Mouse (Mus musculus) lung, embryonic 15.5 days (tissue): ENCODE results near the gene Bdkrb1. TPM values are rescaled to one million over a fixed set of nuclear protein-coding genes. Genes with fewer than 3 reads are reported as not detected.

Experiments
- ATAC-seq: fragments of 200-750 bp; cut with Nextera tagmentation; 2 replicates; pipeline ENCODE4 v1.8.0; 2017; ENCODE audit warnings: moderate number of reproducible peaks, borderline replicate concordance; ENCODE audit not compliant: low FRiP score, low TSS enrichment; ENCODE audit errors: extremely low read depth
- H3K27ac ChIP-seq: fragments of 300-500 bp; sonication (generic); 2 replicates; pipeline ENCODE4 v1.5.1; 2015; ENCODE audit warnings: moderate library complexity, mild to moderate bottlenecking, inconsistent platforms
- H3K27me3 ChIP-seq: fragments of 300-500 bp; sonication (generic); 2 replicates; pipeline ENCODE4 v1.6.1; 2015; ENCODE audit warnings: inconsistent platforms
- H3K36me3 ChIP-seq: fragments of 300-500 bp; sonication (generic); 2 replicates; pipeline ENCODE4 v1.6.1; 2015; ENCODE audit warnings: inconsistent platforms
- H3K4me1 ChIP-seq: fragments of 300-500 bp; sonication (generic); 2 replicates; pipeline ENCODE4 v1.6.1; 2015; ENCODE audit warnings: inconsistent platforms
- H3K4me2 ChIP-seq: fragments of 300-500 bp; sonication (generic); 2 replicates; pipeline ENCODE4 v1.6.1; 2015; ENCODE audit warnings: inconsistent platforms, mild to moderate bottlenecking, moderate library complexity
- H3K4me3 ChIP-seq: fragments of 300-500 bp; sonication (generic); 2 replicates; pipeline ENCODE4 v1.5.1; 2015; ENCODE audit warnings: mild to moderate bottlenecking, inconsistent platforms
- H3K9ac ChIP-seq: fragments of 300-500 bp; sonication (generic); 2 replicates; pipeline ENCODE4 v1.6.1; 2015; ENCODE audit warnings: inconsistent platforms
- H3K9me3 ChIP-seq: fragments of 300-500 bp; sonication (generic); 2 replicates; pipeline ENCODE4 v1.6.1; 2016; ENCODE audit warnings: inconsistent platforms
- WGBS: fragments of 180-500 bp; shearing (Covaris S2); methylation state at CpG from one replicate; pipeline ENCODE4 v1.1.7; 2015; 5-methylcytosine and 5-hydroxymethylcytosine counted together
- polyA plus RNA-seq: library from polyadenylated mRNA; unstranded; fragments of >200 nt; fragmentation: Nextera tagmentation; extraction: Ambion mirVana; gene quantifications from 2 replicates; pipeline ENCODE4 v1.2.1, GENCODE M21; 2015

Bdkrb1 gene
- polyA plus RNA-seq, 1 experiment from 2014 or later = 0.25 TPM

GRCm38 (mm10) chr12:105601586-105601985 lies 1.3 kb upstream of the Bdkrb1 start:
- Histone ChIP-seq H3K9me3 (no peaks in the 10 kb centered on the region), H3K27ac (no peak overlapping the region), H3K27me3 (no peaks in the 10 kb centered on the region), H3K4me1 (peaks cover 3% of the 10 kb centered on the region; the same call in 1 of the 2 replicates), H3K4me2 (no peak overlapping the region), H3K36me3 (no peaks in the 10 kb centered on the region), H3K9ac (no peak overlapping the region), H3K4me3 (no peak overlapping the region)
- WGBS = 53% methylated on average over 6 of the region's 6 CpGs
- ATAC-seq = no peak

GRCm38 (mm10) chr12:105603904-105604303 lies 1.0 kb downstream of the Bdkrb1 start:
- Histone ChIP-seq H3K27ac (no peak overlapping the region), H3K36me3 (no peaks in the 10 kb centered on the region), H3K27me3 (no peaks in the 10 kb centered on the region), H3K4me2 (no peak overlapping the region), H3K4me3 (no peak overlapping the region), H3K4me1 (peaks cover 3% of the 10 kb centered on the region; the same call in 1 of the 2 replicates), H3K9me3 (no peaks in the 10 kb centered on the region), H3K9ac (no peak overlapping the region)
- WGBS = 65% methylated on average over 11 of the region's 11 CpGs
- ATAC-seq = no peak

GRCm38 (mm10) chr12:105605212-105605611 lies 2.3 kb downstream of the Bdkrb1 start:
- Histone ChIP-seq H3K36me3 (no peaks in the 10 kb centered on the region), H3K4me1 (peaks cover 3% of the 10 kb centered on the region; the same call in 1 of the 2 replicates), H3K9ac (no peak overlapping the region), H3K27ac (no peak overlapping the region), H3K9me3 (no peaks in the 10 kb centered on the region), H3K4me3 (no peak overlapping the region), H3K4me2 (no peak overlapping the region), H3K27me3 (no peaks in the 10 kb centered on the region)
- ATAC-seq = no peak
- WGBS = 35% methylated on average over 8 of the region's 8 CpGs

GRCm38 (mm10) chr12:105606881-105607280 lies 4.0 kb downstream of the Bdkrb1 start:
- H3K27ac ChIP-seq = no peak overlapping the region
- no peak for ATAC-seq
- peaks cover 3% of the 10 kb centered on the region; the same call in 1 of the 2 replicates for H3K4me1 ChIP-seq
- 71% methylated on average over 4 of the region's 4 CpGs for WGBS
- no peaks in the 10 kb centered on the region for H3K36me3 ChIP-seq
- no peak overlapping the region for H3K9ac ChIP-seq
- H3K27me3 ChIP-seq = no peaks in the 10 kb centered on the region
- H3K4me3 ChIP-seq = no peak overlapping the region
- H3K9me3 ChIP-seq = no peaks in the 10 kb centered on the region
- H3K4me2 ChIP-seq = no peak overlapping the region

GRCm38 (mm10) chr12:105611045-105611444 lies 8.2 kb downstream of the Bdkrb1 start:
- WGBS = 83% methylated on average over 2 of the region's 2 CpGs
- no peak overlapping the region for H3K27ac ChIP-seq
- H3K9me3 ChIP-seq = no peaks in the 10 kb centered on the region

GRCm38 (mm10) chr12:105611748-105612147 lies 8.9 kb downstream of the Bdkrb1 start:
- H3K27me3 ChIP-seq = no peaks in the 10 kb centered on the region
- H3K4me1 ChIP-seq = no peaks in the 10 kb centered on the region
- ATAC-seq = no peak
- no peak overlapping the region for H3K9ac ChIP-seq
- peaks cover 6% of the 10 kb centered on the region for H3K36me3 ChIP-seq
- no peak overlapping the region for H3K27ac ChIP-seq
- H3K4me2 ChIP-seq = no peak overlapping the region
- H3K4me3 ChIP-seq = no peak overlapping the region
- WGBS = 9% methylated on average over 7 of the region's 7 CpGs
- no peaks in the 10 kb centered on the region for H3K9me3 ChIP-seq

More at GRCm38 (mm10) chr12:105611045-105611444, 8.2 kb downstream of the Bdkrb1 start:
- Histone ChIP-seq H3K9ac (no peak overlapping the region), H3K27me3 (no peaks in the 10 kb centered on the region), H3K4me2 (no peak overlapping the region), H3K36me3 (no peaks in the 10 kb centered on the region), H3K4me3 (no peak overlapping the region), H3K4me1 (no peaks in the 10 kb centered on the region)
- no peak for ATAC-seq

GRCm38 (mm10) chr12:105613559-105613958 lies 10.7 kb downstream of the Bdkrb1 start:
- Histone ChIP-seq H3K9me3 (no peaks in the 10 kb centered on the region), H3K27ac (no peak overlapping the region), H3K4me3 (no peak overlapping the region), H3K36me3 (peaks cover 22% of the 10 kb centered on the region), H3K27me3 (no peaks in the 10 kb centered on the region), H3K4me1 (no peaks in the 10 kb centered on the region), H3K9ac (no peak overlapping the region), H3K4me2 (no peak overlapping the region)
- WGBS = 86% methylated on average over 10 of the region's 10 CpGs
- no peak for ATAC-seq

- WGBS = 88% methylated on average over 7 of the region's 7 CpGs
- Histone ChIP-seq H3K4me1 (no peaks in the 10 kb centered on the region), H3K9ac (no peak overlapping the region), H3K27me3 (no peaks in the 10 kb centered on the region), H3K27ac (no peak overlapping the region), H3K4me2 (no peak overlapping the region), H3K4me3 (no peak overlapping the region), H3K36me3 (peaks cover 71% of the 10 kb centered on the region), H3K9me3 (no peaks in the 10 kb centered on the region)
- ATAC-seq = no peak
These were observed 19.2 kb downstream of the Bdkrb1 start for GRCm38 (mm10) chr12:105622048-105622447.

DNA sequence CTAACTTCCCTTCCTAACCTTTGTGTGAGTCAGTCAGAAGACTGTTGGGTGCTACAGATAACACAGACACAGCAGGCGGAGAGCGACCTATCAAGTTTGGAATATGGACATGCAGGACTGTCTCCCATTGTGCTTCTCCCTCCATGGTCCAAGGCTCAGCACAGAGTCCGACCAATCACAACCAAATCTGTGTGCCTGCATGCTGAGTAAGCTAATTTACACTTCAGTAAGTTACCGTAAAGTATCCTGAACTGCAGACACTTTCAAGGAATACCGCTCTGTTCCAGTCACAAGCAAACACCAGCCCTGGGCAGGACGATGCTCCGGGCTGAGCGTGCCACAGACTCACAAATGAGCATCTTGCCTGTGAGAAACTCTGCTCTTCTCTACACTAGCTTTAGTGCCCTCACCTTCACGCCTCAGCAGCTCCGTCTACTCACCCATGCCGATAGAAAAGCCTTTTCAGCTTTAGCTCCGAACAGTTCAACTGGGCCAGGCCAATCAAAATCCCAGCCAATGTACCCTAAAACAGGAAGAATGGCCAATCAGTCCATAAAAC lies 20.2 kb downstream of the Bdkrb1 start:
- Histone ChIP-seq H3K4me2 (no peak overlapping the region), H3K9me3 (no peaks in the 10 kb centered on the region), H3K9ac (no peak overlapping the region), H3K4me3 (no peak overlapping the region), H3K27ac (no peak overlapping the region), H3K27me3 (no peaks in the 10 kb centered on the region), H3K36me3 (peaks cover 69% of the 10 kb centered on the region), H3K4me1 (no peaks in the 10 kb centered on the region)
- ATAC-seq = no peak
- 91% methylated on average over 12 of the region's 12 CpGs for WGBS

GRCm38 (mm10) chr12:105625798-105626197 lies 22.9 kb downstream of the Bdkrb1 start:
- WGBS = 54% methylated on average over 7 of the region's 7 CpGs
- Histone ChIP-seq H3K4me2 (no peak overlapping the region), H3K4me3 (no peak overlapping the region), H3K36me3 (peaks cover 58% of the 10 kb centered on the region), H3K9ac (no peak overlapping the region), H3K27ac (no peak overlapping the region), H3K9me3 (no peaks in the 10 kb centered on the region), H3K4me1 (no peaks in the 10 kb centered on the region), H3K27me3 (no peaks in the 10 kb centered on the region)
- no peak for ATAC-seq

DNA sequence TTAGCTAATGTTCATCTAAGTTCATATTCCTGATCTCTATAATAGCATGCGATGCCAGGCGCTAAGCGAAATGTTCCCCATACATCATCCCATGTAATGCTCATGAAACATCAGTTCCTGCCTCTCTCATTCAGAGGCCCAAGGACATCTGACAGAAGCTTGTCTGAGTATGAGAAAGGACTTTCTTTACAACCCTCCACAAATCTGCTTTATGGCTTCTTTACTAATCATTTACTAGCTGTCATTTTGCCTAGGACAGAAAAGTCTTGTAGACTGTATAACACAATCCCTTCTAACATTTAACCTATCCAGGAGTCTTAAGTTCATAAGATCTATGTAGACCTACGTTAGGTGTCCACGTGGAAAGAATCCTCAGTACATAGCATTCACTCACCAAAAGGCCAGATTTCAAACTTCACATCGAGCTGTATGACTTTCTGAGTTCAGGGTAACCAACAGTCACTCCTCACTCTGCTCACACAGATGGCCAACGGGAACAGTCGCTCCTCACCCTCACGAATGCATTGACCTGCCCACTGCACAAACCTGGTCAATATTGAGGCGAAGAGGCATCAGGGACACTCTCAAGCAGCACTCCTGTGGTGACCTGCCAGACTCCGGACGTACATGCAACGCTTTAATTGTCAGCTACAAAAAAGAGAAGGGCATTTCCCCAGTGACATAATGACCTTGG lies 31.6 kb downstream of the Bdkrb1 start:
- ATAC-seq = no peak
- Histone ChIP-seq H3K36me3 (peaks cover 67% of the 10 kb centered on the region), H3K9ac (no peak overlapping the region), H3K4me2 (no peak overlapping the region), H3K27ac (no peak overlapping the region), H3K4me1 (no peaks in the 10 kb centered on the region), H3K27me3 (no peaks in the 10 kb centered on the region), H3K9me3 (no peaks in the 10 kb centered on the region), H3K4me3 (no peak overlapping the region)
- WGBS = 92% methylated on average over 13 of the region's 13 CpGs

- H3K36me3 ChIP-seq = peaks cover 87% of the 10 kb centered on the region
- H3K9me3 ChIP-seq = no peaks in the 10 kb centered on the region
- 93% methylated on average over 9 of the region's 9 CpGs for WGBS
- no peak overlapping the region for H3K4me3 ChIP-seq
- ATAC-seq = no peak
- no peak overlapping the region for H3K9ac ChIP-seq
- no peak overlapping the region for H3K4me2 ChIP-seq
- no peak overlapping the region for H3K27ac ChIP-seq
- H3K4me1 ChIP-seq = no peaks in the 10 kb centered on the region
- H3K27me3 ChIP-seq = no peaks in the 10 kb centered on the region
These were observed 33.7 kb downstream of the Bdkrb1 start for GRCm38 (mm10) chr12:105636551-105636950.
